Mouse (Mus musculus) E14TG2a.4 (cell line): ENCODE data around the gene Mrpl12.

Experiments
- H3K27me3 ChIP-seq: 2 replicates; pipeline ENCODE4 v1.6.1; 2014; ENCODE audit warnings: low read length, control low read depth; ENCODE audit not compliant: insufficient read depth
- H3K36me3 ChIP-seq: 2 replicates; pipeline ENCODE4 v1.6.1; 2014; ENCODE audit warnings: low read length, control low read depth; ENCODE audit not compliant: insufficient read depth
- H3K4me1 ChIP-seq: replicated peaks from 2 replicates; pipeline ENCODE4 v1.6.1; 2014; ENCODE audit warnings: low read depth, low read length, control low read depth
- H3K4me3 ChIP-seq: replicated peaks from 2 replicates; pipeline ENCODE4 v1.5.1; 2014; ENCODE audit warnings: mild to moderate bottlenecking, low read length
- H3K9me3 ChIP-seq: 2 replicates; pipeline ENCODE4 v1.6.1; 2014; ENCODE audit warnings: low read length, control low read depth
- CTCF ChIP-seq: conservative IDR thresholded peaks from 2 replicates; pipeline ENCODE4 v1.5.1; 2014; ENCODE audit warnings: low read length
- NANOG ChIP-seq: IDR thresholded peaks from 2 replicates; pipeline ENCODE4 v1.6.1; 2014; ENCODE audit warnings: borderline replicate concordance, low read length, mixed read lengths
- POU5F1 ChIP-seq: IDR thresholded peaks from 2 replicates; pipeline ENCODE4 v1.6.1; 2014; ENCODE audit warnings: low read length, borderline replicate concordance

The Mrpl12 gene

DNA sequence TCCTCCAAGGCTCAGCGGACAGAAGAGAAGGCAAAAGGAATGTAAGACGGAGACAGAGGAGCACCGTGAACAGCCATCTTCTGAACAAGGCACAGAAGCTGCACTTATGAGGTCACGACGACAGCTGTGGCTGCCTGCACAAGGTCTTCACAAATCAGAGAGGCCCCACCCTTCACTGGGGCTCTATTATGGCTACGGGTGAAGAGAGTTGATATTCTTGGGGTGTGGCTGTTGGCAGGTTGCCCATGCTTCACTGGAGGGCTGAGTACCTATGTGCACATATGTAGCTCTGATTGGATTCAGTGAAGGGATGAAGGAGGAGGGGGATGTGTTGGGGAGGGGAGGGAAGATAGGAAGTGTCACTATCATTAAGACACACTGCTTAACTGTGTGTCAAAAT lies 34.1 kb downstream of the Mrpl12 start:
- no peaks in the 10 kb centered on the region for H3K36me3 ChIP-seq
- TF ChIP-seq CTCF = no peak
- TF ChIP-seq NANOG = no peak
- TF ChIP-seq POU5F1 = no peak
- H3K27me3 ChIP-seq = 0 out of 2 replicates have a peak, but pooled peaks cover 5% of the 10 kb centered on the region
- H3K9me3 ChIP-seq = no peaks in the 10 kb centered on the region
- H3K4me1 ChIP-seq = peaks cover 24% of the 10 kb centered on the region
- H3K4me3 ChIP-seq = no peak overlapping the region

DNA sequence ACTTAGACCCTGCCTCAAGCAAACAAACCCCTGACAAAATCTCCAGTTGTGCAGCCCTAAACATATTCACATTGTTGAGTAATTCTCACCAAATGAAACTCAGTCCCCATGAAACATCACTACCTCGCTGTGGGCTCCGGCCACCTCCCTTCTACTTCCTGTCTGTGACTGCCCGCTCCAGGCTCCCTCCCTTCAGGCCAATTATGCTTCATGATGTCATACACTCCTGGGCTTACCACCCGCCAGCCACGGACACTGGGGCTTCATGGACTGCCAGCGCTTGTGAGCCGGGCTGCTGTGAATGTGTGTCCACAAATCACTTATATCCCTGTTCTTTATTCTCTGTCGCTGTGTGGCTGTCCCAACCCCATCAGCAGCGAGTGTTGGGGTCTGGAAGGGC lies 35.3 kb downstream of the Mrpl12 start:
- H3K4me3 ChIP-seq = no peak overlapping the region
- 0 out of 2 replicates have a peak, but pooled peaks cover 5% of the 10 kb centered on the region for H3K27me3 ChIP-seq
- no peaks in the 10 kb centered on the region for H3K36me3 ChIP-seq
- TF ChIP-seq NANOG (no peak), CTCF (no peak), POU5F1 (no peak)
- H3K9me3 ChIP-seq = no peaks in the 10 kb centered on the region
- H3K4me1 ChIP-seq = peaks cover 24% of the 10 kb centered on the region

DNA sequence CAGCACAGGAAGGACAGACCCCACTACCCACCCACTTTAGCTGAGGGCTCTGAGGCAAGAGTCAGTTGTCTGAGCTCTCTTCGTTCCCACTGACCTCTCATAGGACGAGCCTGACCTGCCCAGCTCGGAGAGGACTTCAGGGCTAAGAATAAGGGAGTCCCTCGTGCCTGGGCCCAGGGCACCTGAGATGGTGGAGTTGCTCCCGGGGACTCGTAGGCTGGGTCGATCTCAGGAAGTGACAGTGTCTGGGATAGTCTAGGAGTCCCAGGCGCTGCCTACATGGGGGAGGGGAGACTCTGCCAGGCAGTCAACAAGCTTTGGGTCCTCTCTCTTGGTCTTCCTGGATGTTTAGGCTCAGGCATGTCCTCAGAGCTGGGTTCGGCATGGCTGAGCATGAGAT lies 36.1 kb downstream of the Mrpl12 start:
- no peak overlapping the region for H3K4me3 ChIP-seq
- TF ChIP-seq CTCF = no peak
- no peak for TF ChIP-seq POU5F1
- no peaks in the 10 kb centered on the region for H3K36me3 ChIP-seq
- H3K9me3 ChIP-seq = no peaks in the 10 kb centered on the region
- H3K4me1 ChIP-seq = peaks cover 21% of the 10 kb centered on the region
- 0 out of 2 replicates have a peak, but pooled peaks cover 5% of the 10 kb centered on the region for H3K27me3 ChIP-seq

DNA sequence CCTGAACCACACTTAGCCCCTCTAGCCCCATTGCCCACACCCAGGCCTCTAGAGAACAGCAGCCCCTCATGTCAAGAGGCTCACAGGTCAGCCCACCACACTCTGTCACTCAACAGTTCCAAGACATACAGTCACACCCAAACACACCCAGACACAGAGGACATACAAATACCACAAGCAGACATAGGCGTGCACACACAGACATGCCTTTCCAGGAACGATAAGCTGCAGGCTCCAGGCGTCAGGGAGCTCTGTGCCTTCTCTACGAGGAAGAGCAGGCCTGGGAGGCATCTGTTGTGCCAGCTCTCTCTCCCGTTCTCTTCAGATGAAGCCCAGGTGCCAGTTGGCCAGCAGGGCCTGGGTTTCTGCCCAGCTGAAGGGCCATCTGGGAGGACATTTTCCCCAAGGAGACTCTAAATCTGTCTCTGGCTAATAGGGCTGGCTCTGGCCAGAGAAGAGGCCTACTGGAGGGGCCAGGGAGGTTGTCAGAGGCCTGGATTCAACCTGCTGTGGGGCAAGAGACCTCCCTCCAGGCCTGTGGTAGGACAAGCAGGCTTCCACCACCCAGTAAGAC lies 36.6 kb downstream of the Mrpl12 start:
- peaks cover 16% of the 10 kb centered on the region for H3K4me1 ChIP-seq
- H3K27me3 ChIP-seq = 0 out of 2 replicates have a peak, but pooled peaks cover 5% of the 10 kb centered on the region
- no peaks in the 10 kb centered on the region for H3K9me3 ChIP-seq
- TF ChIP-seq NANOG (no peak), CTCF (no peak), POU5F1 (no peak)
- H3K4me3 ChIP-seq = no peak overlapping the region
- no peaks in the 10 kb centered on the region for H3K36me3 ChIP-seq

DNA sequence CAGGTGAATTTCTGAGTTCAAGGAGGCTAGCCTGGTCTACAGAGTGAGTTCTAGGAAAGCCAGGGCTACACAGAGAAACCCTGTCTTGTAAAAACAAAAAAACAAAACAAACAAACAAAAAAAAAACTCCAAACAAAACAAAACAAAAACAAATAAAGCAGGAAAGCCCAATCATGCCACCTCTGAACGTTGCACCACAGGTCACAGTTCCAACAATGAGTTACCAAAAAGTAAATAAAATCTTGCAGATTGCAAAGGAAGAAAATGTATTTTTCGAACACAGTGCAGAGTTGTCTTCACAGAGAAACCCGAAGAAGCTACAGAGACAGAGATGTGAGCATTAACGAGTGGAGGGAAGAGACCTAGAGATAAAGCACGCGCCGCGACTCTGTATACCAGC lies 38.2 kb downstream of the Mrpl12 start:
- TF ChIP-seq CTCF (no peak), POU5F1 (no peak), NANOG (no peak)
- H3K27me3 ChIP-seq = peaks cover 2% of the 10 kb centered on the region; the same call in 1 of the 2 replicates
- no peaks in the 10 kb centered on the region for H3K9me3 ChIP-seq

DNA sequence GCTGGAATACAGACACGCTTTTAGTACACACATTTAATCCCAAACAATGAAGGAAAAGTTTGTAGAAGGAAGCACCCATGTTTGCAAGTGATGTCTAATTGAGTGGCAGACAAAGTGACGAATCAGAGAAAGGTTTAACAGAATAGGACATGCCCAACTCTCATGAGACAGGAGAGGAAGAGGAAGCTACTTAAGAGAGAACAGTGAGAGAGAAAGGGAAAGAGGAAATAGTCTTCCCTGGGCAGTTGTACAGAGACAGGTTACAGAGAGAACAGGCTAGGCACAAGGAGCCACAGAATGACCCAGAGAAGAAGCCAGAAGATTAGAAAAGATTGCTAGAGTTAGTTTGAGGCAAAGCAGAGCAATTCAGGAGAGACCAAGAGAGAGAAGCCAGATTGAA lies 41.5 kb downstream of the Mrpl12 start:
- Histone ChIP-seq H3K9me3 (no peaks in the 10 kb centered on the region), H3K36me3 (no peaks in the 10 kb centered on the region), H3K27me3 (peaks cover 32% of the 10 kb centered on the region), H3K4me3 (no peak overlapping the region), H3K4me1 (peaks cover 10% of the 10 kb centered on the region)
- TF ChIP-seq POU5F1 = no peak
- TF ChIP-seq CTCF = no peak
- no peak for TF ChIP-seq NANOG

More for the DNA sequence above, 38.2 kb downstream of the Mrpl12 start:
- Histone ChIP-seq H3K4me1 (peaks cover 9% of the 10 kb centered on the region), H3K36me3 (no peaks in the 10 kb centered on the region), H3K4me3 (no peak overlapping the region)

DNA sequence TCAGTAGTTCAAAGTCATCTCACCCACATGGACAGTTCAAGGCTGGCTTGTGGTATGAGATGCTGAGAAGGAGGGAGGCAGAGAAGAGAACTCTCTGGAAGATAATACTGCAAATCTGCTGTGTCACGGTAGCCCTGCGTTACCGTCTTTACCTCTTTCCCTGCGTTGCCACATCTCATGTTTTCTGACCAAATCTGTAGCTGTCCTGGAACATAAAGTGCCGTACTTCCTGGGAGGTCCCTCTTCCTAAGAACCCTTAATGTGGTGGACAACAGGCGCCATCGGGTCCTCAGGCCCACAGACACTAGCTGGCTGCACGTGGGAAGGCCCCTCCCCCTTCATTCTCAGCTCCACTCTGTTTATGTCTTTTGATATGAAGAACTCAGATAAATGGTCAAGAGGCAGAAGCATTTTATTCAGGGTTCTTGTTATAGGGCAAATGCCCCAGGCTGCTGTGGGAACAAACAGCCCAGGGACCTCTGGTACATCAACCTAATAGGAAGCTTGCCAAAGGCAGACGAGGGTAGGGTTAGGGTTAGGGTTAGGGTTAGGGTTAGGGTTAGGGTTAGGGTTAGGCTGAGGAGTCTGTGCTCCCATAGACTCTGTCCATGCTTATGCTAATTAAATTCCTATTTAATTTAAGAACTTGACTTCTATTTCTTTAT lies 43.4 kb downstream of the Mrpl12 start:
- Histone ChIP-seq H3K27me3 (peaks cover 51% of the 10 kb centered on the region), H3K4me3 (no peak overlapping the region), H3K9me3 (no peaks in the 10 kb centered on the region), H3K36me3 (no peaks in the 10 kb centered on the region), H3K4me1 (peaks cover 17% of the 10 kb centered on the region)
- TF ChIP-seq CTCF (no peak), NANOG (no peak), POU5F1 (no peak)

DNA sequence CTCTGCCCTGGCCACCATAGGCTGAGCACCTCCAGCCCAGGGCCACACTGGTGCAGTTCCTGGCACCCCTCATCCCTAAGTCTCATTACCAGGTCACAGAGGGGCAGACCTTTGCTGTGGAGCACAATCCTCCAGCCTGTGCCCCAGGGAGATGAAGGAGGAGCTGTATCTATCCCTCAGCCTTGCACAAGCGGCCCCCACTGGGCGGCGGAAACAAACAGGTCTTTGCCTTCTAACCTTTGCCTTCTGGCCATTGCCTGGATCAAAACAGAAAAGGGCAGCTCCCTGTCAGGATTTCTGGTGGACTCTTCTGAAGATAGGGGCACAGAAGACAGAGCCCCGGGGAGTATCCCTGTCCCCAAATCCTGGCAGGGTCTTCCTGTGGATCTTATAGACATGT lies 44.5 kb downstream of the Mrpl12 start:
- H3K36me3 ChIP-seq = no peaks in the 10 kb centered on the region
- H3K27me3 ChIP-seq = peaks cover 62% of the 10 kb centered on the region
- H3K4me3 ChIP-seq = no peak overlapping the region
- no peaks in the 10 kb centered on the region for H3K9me3 ChIP-seq
- TF ChIP-seq POU5F1 (no peak), NANOG (no peak), CTCF (no peak)
- peaks cover 17% of the 10 kb centered on the region for H3K4me1 ChIP-seq
